Mouse (Mus musculus) heart, embryonic 11.5 days (tissue): ENCODE results near the gene Macrod2. TPM values are rescaled to one million over a fixed set of nuclear protein-coding genes. Genes with fewer than 3 reads are reported as not detected.

Experiments
- ATAC-seq: fragments of 200-750 bp; cut with Nextera tagmentation; replicated peaks from 2 replicates; pipeline ENCODE4 v1.8.0; 2017; ENCODE audit warnings: moderate library complexity; ENCODE audit not compliant: insufficient number of reproducible peaks, low FRiP score, low TSS enrichment
- H3K27ac ChIP-seq: fragments of 300-500 bp; sonication (generic); 2 replicates; pipeline ENCODE4 v1.5.1; 2014; ENCODE audit warnings: mild to moderate bottlenecking, low read depth, low read length
- H3K27me3 ChIP-seq: fragments of 300-500 bp; sonication (generic); 2 replicates; pipeline ENCODE4 v1.6.1; 2014; ENCODE audit warnings: mild to moderate bottlenecking, low read length, mixed read lengths; ENCODE audit not compliant: control insufficient read depth, insufficient read depth
- H3K36me3 ChIP-seq: fragments of 300-500 bp; sonication (generic); 2 replicates; pipeline ENCODE4 v1.6.1; 2014; ENCODE audit warnings: mild to moderate bottlenecking, low read length, moderate library complexity, mixed read lengths; ENCODE audit not compliant: control insufficient read depth, insufficient read depth
- H3K4me1 ChIP-seq: fragments of 300-500 bp; sonication (generic); 2 replicates; pipeline ENCODE4 v1.6.1; 2014; ENCODE audit warnings: low read length; ENCODE audit not compliant: control insufficient read depth, insufficient read depth
- H3K4me2 ChIP-seq: fragments of 300-500 bp; sonication (generic); 2 replicates; pipeline ENCODE4 v1.6.1; 2014; ENCODE audit warnings: mild to moderate bottlenecking, moderate library complexity
- H3K4me3 ChIP-seq: fragments of 300-500 bp; sonication (generic); 2 replicates; pipeline ENCODE4 v1.5.1; 2014; ENCODE audit warnings: low read depth, low read length
- H3K9ac ChIP-seq: fragments of 300-500 bp; sonication (generic); 2 replicates; pipeline ENCODE4 v1.6.1; 2014; ENCODE audit warnings: mild to moderate bottlenecking, low read depth, low read length, moderate library complexity
- H3K9me3 ChIP-seq: fragments of 300-500 bp; sonication (generic); replicated peaks from 2 replicates; pipeline ENCODE4 v1.6.1; 2016; ENCODE audit warnings: low read length; ENCODE audit not compliant: control insufficient read depth
- WGBS: fragments of 180-500 bp; shearing (Covaris S2); extraction: QIAGEN DNeasy Blood & Tissue Kit; methylation state at CpG from one replicate; pipeline ENCODE4 v1.1.7; 2014; ENCODE audit not compliant: insufficient replicate concordance; 5-methylcytosine and 5-hydroxymethylcytosine counted together
- polyA plus RNA-seq: library from polyadenylated mRNA; unstranded; fragments of >200 nt; fragmentation: Nextera tagmentation; extraction: Ambion mirVana; gene quantifications from 2 replicates; pipeline ENCODE4 v1.2.1, GENCODE M21; 2014

Gene Macrod2
- polyA plus RNA-seq, 1 experiment from 2014 or later = 20.5 TPM

- H3K27ac ChIP-seq = no peak overlapping the region
- H3K4me1 ChIP-seq = no peaks in the 10 kb centered on the region
- no peak overlapping the region for H3K4me3 ChIP-seq
- no peak overlapping the region for H3K4me2 ChIP-seq
- H3K36me3 ChIP-seq = no peaks in the 10 kb centered on the region
- H3K27me3 ChIP-seq = no peaks in the 10 kb centered on the region
- no peak overlapping the region for H3K9ac ChIP-seq
- no peaks in the 10 kb centered on the region for H3K9me3 ChIP-seq
- no peak for ATAC-seq
- 69% methylated on average over 7 of the region's 7 CpGs for WGBS
Observed at GRCm38 (mm10) chr2:140898408-140898985, 503.4 kb downstream of the Macrod2 start.

- Histone ChIP-seq H3K4me2 (no peak overlapping the region), H3K36me3 (no peaks in the 10 kb centered on the region), H3K27me3 (no peaks in the 10 kb centered on the region), H3K27ac (no peak overlapping the region), H3K4me3 (no peak overlapping the region), H3K4me1 (no peaks in the 10 kb centered on the region), H3K9ac (no peak overlapping the region), H3K9me3 (no peaks in the 10 kb centered on the region)
- no peak for ATAC-seq
- WGBS = 84% methylated on average over 4 of the region's 4 CpGs
Observed at GRCm38 (mm10) chr2:140905331-140905730, 510.2 kb downstream of the Macrod2 start.

GRCm38 (mm10) chr2:140906123-140906522 lies 511.0 kb downstream of the Macrod2 start:
- Histone ChIP-seq H3K9me3 (no peaks in the 10 kb centered on the region), H3K4me2 (no peak overlapping the region), H3K4me1 (no peaks in the 10 kb centered on the region), H3K27me3 (no peaks in the 10 kb centered on the region), H3K36me3 (no peaks in the 10 kb centered on the region), H3K9ac (no peak overlapping the region), H3K4me3 (no peak overlapping the region), H3K27ac (no peak overlapping the region)
- WGBS = 77% methylated on average over 3 of the region's 3 CpGs
- no peak for ATAC-seq

GRCm38 (mm10) chr2:140911463-140911862 lies 516.4 kb downstream of the Macrod2 start:
- H3K27ac ChIP-seq = no peak overlapping the region
- 80% methylated on average over 6 of the region's 6 CpGs for WGBS
- no peaks in the 10 kb centered on the region for H3K4me1 ChIP-seq
- H3K36me3 ChIP-seq = no peaks in the 10 kb centered on the region
- no peak overlapping the region for H3K4me2 ChIP-seq
- no peak overlapping the region for H3K9ac ChIP-seq
- H3K9me3 ChIP-seq = no peaks in the 10 kb centered on the region
- no peak overlapping the region for H3K4me3 ChIP-seq
- H3K27me3 ChIP-seq = no peaks in the 10 kb centered on the region
- no peak for ATAC-seq

GRCm38 (mm10) chr2:140912179-140912578 lies 517.1 kb downstream of the Macrod2 start:
- Histone ChIP-seq H3K27me3 (no peaks in the 10 kb centered on the region), H3K36me3 (no peaks in the 10 kb centered on the region)
- WGBS = 56% methylated on average over 1 of the region's 1 CpGs

GRCm38 (mm10) chr2:140912931-140913330 lies 517.8 kb downstream of the Macrod2 start:
- H3K9me3 ChIP-seq = no peaks in the 10 kb centered on the region
- H3K4me2 ChIP-seq = no peak overlapping the region
- ATAC-seq = no peak
- no peaks in the 10 kb centered on the region for H3K36me3 ChIP-seq
- H3K9ac ChIP-seq = no peak overlapping the region
- WGBS = 82% methylated on average over 2 of the region's 2 CpGs
- no peak overlapping the region for H3K4me3 ChIP-seq
- no peaks in the 10 kb centered on the region for H3K4me1 ChIP-seq
- no peaks in the 10 kb centered on the region for H3K27me3 ChIP-seq
- no peak overlapping the region for H3K27ac ChIP-seq

More at GRCm38 (mm10) chr2:140912179-140912578, 517.1 kb downstream of the Macrod2 start:
- Histone ChIP-seq H3K9me3 (no peaks in the 10 kb centered on the region), H3K4me1 (no peaks in the 10 kb centered on the region), H3K4me3 (no peak overlapping the region), H3K27ac (no peak overlapping the region), H3K9ac (no peak overlapping the region), H3K4me2 (no peak overlapping the region)
- no peak for ATAC-seq

- no peaks in the 10 kb centered on the region for H3K9me3 ChIP-seq
- H3K4me2 ChIP-seq = no peak overlapping the region
- H3K36me3 ChIP-seq = no peaks in the 10 kb centered on the region
- H3K27ac ChIP-seq = no peak overlapping the region
- H3K4me1 ChIP-seq = no peaks in the 10 kb centered on the region
- H3K27me3 ChIP-seq = no peaks in the 10 kb centered on the region
- no peak overlapping the region for H3K4me3 ChIP-seq
- ATAC-seq = no peak
- no peak overlapping the region for H3K9ac ChIP-seq
- 74% methylated on average over 7 of the region's 7 CpGs for WGBS
Observed at GRCm38 (mm10) chr2:140913679-140914412, 518.7 kb downstream of the Macrod2 start.

GRCm38 (mm10) chr2:140926922-140927321 lies 531.8 kb downstream of the Macrod2 start:
- ATAC-seq = no peak
- H3K4me1 ChIP-seq = no peaks in the 10 kb centered on the region

GRCm38 (mm10) chr2:140934483-140934882 lies 539.4 kb downstream of the Macrod2 start:
- Histone ChIP-seq H3K36me3 (no peaks in the 10 kb centered on the region), H3K9ac (no peak overlapping the region), H3K27ac (no peak overlapping the region), H3K27me3 (no peaks in the 10 kb centered on the region), H3K4me2 (no peak overlapping the region), H3K4me1 (no peaks in the 10 kb centered on the region), H3K4me3 (no peak overlapping the region), H3K9me3 (no peaks in the 10 kb centered on the region)
- WGBS = 59% methylated on average over 1 of the region's 1 CpGs
- ATAC-seq = no peak

More at GRCm38 (mm10) chr2:140926922-140927321, 531.8 kb downstream of the Macrod2 start:
- Histone ChIP-seq H3K27me3 (no peaks in the 10 kb centered on the region), H3K36me3 (no peaks in the 10 kb centered on the region), H3K4me2 (no peak overlapping the region), H3K9ac (no peak overlapping the region), H3K27ac (no peak overlapping the region), H3K9me3 (no peaks in the 10 kb centered on the region), H3K4me3 (no peak overlapping the region)
